Mouse (Mus musculus): ENCODE measurements around the gene Ppfibp1.

Ppfibp1 gene

DNA sequence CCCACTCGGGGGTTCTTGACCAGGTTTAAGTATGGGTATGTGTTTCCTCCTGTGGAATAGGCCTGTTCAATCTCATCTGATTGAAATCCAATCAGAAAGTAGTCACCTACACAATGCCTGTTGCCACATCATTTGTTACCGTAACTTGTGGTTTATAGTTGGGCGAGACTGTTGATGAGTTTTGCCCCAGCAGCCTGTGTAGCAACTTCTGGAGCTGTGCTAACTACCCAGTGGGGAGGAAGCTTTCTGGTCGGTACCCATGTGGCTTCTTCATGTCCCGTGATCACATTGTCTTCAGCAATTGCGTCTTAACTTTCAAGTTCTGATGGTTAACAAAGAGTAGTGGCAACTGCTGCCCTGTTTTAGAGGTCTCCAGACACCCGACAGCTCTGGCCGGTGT, 163.4 kb downstream of the Ppfibp1 start:
- no peak for DNase-seq

DNA sequence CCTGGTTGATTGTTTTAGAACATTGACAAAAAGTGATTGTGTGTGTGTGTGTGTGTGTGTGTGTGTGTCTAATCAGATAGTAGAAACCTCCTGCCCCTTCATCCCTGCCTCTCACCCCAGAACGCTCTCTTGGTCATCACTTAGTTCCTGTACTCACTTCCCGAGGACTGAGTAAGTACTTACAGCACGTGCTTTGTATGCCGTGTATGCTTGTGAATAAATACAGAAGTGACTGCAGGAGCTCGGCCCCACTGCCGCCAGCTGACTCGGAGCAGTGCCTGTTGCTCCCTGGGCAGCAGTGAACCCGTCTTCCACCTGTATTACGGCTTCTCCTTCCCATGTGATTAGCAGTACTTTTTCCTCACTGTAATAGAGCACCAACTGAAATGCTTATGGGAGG, 164.2 kb downstream of the Ppfibp1 start:
- no peak for DNase-seq

DNA sequence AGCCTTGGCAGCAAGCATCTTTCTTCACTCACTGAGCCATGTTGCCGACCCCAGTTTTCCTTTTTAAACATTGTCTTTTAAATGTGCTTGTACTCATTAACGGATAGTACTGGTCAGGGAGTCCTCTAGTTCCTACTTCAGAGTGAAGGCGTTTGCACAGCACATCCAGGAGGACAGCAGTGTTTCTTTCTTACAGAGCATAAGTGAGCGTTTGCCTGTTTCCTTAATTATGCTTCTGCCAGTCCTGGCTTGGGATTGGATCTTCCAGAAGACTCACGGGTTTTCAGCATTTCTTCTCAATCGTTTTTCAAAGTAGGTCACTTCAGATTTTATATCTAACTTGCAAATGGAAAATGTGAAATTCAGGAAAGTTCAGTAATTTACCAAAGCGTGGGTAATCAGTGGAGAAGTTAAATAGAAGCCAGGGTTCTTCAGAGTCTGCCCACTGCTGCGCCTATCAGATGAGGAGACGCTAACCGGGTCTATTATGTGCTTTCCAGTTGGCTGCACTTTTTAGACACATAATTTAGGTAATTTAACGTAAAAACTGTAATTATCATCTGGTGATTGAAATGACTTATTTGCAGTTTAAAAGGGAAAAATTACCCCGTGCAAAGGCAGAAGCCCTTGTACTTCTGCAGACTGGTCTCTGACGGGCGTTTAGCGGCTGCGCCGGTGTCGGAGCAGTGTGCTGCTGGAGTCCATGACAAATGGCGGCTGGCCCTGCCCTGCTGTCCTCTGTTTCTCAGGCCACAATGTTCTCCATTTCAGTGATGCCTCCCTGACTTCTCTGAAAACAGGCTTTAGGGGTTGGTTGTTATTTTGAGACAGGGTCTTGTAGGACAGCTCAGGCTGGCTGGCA, 165.7 kb downstream of the Ppfibp1 start:
- peak; percentile 27 for DNase-seq

DNA sequence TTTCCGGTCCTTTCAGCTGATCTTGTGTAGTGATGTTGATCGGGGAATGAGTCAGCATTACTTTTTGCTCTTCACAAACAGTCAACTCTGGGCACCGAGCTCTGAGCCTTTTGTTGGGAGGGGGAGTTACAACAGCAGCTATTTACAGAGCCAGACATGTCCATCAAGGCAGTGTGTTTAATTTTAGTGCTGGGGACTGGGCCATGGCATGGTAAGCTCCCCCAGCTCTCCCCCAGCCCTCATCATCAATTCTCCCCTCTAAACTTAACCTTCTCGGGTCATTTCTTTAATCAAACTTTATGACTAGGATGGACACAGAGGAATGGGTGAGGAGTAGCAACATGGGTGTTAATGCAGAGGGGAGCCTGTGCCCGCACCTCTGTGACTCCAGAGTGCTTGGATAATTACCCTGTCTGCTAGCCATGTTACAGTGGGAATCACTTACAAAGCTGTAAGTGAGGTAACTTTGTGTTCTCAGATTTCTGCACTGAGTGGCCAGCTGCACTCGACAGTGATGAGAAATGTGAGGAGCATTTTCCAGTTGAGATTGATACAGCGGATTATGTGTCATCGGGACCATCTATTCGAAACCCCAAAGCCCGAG, 167.2 kb downstream of the Ppfibp1 start:
- DNase-seq, result no peak

DNA sequence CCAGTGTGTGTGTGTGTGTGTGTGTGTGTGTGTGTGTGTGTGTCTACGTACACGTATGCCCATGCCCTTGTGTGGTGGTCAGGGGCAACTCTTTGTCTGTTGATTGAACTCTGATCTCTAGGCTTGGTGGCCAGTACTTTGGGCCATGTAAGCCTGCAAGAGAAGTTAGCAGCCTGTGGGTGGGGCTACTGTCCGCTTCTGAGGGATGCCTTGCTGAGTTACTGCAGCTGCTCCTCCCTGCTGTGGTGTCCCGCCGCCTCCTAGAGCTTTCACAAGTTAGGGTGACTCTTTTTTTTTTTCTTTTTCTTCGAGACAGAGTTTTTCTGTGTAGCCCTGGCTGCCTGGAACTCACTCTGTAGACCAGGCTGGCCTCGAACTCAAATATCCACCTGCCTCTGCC, 171.0 kb downstream of the Ppfibp1 start:
- no peak for DNase-seq

DNA sequence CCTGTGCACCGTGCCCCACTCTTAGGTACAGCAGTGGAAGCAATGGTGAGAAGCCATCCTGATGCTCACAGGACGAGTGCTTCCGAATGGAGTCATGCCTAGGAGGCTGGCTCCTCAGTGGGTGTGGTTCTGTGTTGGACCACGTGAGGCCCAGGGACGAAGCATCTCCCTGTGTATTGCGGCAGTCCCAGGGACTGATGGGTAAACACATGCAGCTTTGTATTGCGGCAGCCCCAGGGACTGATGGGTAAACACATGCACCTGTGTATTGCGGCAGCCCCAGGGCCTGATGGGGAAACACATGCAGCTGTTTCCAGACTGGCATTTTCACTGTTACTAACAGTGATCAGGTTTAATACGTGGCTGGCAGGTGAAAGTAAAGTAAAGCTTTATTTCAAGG, 173.3 kb downstream of the Ppfibp1 start:
- DNase-seq, result no peak

DNA sequence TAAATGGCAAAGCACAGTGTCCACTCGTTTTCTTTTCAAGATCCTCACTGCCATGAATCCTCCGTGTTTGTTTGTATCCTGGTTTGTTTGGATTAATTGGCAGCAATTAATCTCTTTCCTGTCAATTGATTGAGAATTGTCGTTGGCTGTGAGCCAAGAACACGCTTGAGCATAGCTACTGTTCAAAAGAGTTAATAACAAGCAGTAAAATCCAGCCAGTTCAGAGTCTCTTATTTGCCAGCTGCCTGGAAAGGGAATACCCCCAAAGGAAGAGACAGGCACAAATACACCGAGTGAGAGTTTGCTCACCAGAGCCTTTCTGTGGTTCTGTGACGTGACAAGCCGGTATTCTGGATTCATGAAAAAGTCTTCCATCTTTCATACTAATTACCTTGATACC, 173.7 kb downstream of the Ppfibp1 start:
- DNase-seq, result no peak

DNA sequence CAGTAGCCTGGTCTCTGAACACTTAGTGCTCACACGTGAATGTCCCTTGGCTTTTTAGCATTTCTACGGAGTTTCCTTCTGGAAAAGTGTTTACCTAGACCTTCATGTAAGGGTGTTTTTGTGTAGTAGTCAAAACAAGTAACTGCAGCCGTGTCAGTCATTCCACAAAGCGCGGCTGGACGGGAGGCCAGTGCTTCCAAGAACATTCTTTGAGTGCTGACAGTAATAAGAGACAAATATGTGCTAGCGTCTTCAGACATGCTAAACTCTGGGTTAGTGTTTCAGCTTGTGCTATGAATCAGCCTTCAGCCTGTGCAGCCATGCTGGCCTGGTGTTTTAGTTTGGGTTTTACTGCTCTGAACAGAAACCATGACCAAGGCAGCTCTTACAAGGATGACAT, 174.4 kb downstream of the Ppfibp1 start:
- no peak for DNase-seq

DNA sequence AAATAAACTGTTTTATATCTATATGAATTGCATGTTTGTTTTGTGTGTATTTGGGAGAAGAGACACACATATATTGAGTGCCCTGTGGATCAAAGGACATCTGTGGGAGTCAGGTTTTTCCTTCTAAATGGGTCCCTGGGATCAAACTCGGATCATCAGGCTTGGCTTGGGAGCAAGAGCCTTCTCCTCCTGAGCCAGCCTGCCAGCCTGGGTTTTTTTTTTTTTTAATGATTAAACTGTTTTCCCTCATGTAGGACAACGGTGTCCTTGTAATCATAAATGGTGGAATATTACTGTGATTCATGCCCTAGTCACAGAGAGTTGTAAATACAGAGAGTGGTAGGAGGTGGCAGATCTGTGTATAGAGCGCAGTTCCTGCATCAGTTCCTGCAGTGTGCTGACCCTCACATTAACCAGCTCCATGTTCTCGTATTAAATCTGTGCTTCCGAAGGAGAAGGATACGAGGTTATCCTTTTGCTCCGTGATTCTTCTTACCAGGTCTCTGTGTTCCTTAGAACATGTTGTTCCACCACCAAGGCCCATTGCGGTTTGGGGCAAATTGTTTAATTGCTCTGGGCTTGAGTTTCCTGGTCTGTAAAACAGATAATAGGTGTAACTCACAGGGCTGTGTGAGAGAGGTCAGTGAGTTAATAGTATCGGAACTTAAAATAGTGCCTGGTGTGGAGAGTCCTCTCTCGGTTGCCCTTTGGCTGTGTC, 176.1 kb downstream of the Ppfibp1 start:
- no peak for DNase-seq

DNA sequence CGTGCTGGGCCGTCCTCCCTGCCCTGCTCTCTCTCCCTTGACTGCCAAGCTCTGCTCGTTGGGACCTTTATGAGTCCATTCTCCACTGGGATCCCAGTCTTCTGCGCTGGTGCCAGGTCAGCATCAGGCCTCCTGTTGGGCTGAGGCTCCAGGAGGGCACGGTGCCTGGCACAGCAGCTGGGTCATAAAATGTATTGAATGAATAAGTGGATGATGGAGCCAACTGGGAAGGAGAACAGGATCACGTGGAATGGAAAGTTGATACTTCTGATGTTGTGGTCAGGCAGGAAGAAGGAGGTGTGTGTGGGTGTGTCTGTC, 176.6 kb downstream of the Ppfibp1 start:
- DNase-seq, result peak; percentile 59

DNA sequence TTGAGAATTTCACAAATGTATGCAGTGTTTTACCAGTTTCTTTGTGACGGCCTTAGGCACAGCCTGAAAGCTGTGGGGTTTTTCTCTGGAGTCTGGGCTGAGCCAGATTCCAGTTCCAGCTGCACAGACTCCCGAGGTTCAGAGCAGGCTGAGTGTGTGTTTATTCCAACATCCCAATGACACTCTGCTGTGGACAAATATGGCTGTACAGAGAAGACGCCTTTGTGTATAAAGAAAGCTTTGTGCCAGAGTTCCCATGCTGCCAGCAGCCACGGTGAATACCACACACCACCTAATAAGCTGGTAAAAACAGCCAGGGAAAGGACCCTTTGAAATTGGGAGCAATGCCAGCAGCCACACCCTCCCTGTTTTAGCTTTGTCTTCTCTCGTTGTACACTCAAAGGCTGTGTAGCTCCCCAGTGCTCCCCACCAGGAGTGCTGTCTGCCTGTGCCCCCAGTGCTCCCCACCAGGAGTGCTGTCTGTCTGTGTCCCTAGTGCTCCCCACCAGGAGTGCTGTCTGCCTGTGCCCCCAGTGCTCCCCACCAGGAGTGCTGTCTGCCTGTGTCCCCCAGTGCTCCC, 187.6 kb downstream of the Ppfibp1 start:
- DNase-seq, result no peak

DNA sequence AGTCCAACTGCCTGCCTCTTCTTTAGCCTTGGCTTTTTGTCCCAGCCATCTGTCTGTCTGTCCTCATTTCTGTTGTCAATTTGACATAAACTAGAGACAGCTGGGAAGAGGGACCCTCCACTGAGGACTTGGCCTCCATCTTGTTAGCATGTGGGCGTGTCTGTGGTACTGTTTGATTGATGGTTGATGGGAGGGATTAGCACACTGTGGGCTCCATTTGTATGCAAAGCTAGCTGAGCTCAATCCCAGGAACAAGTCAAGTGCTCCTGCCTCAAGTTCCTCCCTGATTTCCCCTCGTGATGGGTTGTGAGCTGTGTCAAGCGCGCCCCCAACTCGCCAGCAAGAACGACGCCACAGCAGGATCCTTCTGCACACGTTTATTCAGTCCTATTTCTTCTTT, 188.6 kb downstream of the Ppfibp1 start:
- no peak for DNase-seq

DNA sequence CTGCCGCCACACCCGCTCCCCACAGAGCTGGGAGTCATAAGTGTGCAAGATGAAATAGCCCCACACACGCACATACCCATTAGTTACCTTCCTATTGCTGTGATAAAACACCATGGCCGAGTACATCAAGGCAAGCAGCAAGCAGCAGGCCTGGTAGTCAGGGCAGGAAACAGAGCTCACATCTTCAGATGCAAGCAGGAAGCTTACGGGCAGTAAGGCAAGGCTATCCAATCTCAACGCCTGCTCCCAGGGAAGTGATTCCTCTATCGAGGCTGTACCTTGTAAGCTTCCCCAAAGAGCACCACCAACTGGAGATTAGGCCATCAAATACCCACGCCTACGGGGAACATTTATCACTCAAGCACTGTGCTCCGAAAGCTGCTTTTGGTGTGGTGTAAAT, 191.6 kb downstream of the Ppfibp1 start:
- no peak for DNase-seq
